Mouse (Mus musculus): ENCODE measurements around the gene Adamts12.

Gene Adamts12

DNA sequence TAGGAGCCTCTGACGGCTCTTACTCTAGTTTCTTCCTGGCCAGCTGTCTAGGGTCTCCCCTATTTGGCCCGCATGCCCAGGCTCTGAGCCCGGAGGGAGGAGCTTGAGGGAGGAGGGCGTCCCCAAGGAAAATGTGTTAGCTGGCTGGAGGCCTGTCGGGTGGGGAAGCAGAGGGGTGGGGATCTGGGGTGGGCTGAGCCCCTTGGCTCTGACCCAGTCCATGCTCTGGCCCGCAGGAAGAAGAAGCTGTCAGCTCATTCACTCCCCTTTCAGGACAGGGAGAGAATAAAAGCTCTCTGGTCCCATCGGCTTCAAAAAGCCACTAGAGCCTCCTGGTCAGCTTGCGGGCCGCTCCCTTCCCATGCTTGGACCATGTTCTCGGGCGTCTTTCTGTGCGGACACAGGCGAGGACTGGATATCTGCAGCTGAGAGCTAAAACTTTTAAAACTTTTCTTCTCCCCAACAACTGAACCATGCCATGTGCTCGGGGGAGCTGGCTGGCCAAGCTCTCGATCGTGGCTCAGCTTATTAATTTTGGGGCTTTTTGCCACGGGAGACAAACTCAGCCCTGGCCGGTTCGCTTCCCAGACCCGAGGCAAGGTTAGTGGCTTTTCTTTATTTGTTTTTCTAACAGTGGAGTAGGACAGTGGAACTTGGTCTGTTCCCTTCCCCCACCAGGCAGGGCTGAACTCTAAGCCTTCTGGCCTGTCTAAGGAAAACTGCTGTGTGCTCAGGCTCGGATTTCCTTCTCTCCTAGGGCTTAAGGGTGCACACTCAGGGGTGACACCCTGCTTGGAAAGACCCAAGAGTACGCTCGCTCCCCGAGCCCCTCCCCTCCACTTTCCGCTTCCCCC is at the start of gene Adamts12:
TSS of gene Adamts12 (plus strand) at position 233 of the 854 bp plus-strand sequence.
- peak; percentile 60 for DNase-seq (ENCODE audit: low spot score)

DNA sequence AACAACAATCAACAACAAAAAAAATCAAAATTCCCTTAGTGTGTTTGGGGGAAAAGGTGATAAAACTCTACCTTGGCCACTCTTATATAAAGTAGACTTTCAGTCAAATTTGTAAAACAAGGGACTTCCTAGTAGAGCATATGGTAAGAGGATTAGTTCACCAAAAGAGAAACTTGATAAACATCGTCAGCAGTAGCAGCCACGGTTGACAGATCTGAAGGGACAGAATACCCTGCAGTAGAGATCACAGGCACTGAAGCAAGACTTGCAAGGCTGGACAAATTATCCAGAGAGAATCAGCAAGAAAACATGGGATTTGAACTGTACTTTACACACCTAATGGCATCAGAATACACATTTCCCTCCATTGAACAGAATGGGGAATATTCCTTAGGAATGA is 49.7 kb upstream of the Adamts12 start:
- no peak for DNase-seq (ENCODE audit: low spot score)

DNA sequence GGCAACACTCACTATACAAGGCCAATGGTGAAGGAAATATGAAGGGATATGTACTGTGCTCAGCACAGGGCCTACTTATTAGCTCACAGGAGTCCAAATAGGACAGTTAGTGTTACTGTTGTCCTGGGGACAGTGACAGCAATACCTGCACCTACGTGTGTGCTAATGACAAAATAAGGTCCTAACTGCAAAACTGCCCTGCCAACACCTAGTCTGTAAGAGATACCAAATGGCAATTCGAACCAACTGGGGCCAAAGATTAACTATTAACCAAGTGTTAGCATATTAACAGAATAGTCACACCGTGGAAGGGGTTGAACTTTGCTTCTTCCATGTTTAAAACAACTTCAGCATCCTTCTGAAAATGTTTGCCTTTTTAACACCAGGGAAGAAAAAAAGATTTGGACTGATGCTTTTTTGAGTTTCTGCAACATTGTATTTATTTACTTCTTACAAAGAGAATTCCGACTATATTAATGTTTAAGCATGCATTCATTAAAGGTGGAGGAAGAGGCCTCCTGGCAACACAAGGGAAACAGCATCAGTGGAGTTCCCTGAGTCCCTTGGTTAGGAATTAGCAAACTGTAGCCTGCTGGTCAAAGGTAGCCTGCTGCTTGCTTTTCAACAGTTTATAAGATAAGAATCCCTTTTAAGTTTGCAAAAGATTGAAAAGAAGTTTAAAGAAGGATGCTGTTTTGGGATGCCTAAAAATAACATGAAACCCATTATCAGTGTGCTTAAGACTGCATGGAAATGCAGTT is 37.6 kb upstream of the Adamts12 start:
- no peak for DNase-seq (ENCODE audit: low spot score)

DNA sequence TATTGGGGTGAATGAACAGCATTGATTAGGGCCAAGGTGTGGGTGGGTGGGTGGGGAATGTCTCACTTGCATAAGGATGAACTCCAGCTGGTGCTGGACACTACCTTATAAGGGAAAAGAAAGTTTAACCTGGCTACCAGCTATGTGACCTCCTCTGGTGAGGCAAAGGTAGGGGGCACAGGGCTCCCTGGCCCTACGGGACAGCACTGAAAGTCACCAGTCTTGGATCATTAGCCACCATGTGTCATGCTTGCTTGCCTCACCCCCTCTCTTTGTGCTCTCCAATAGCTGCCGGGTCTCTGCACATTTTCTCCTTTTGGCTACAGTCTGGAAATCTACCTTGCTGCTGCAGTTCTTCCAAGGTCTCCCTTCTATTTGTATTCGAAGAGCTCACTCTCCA is 34.4 kb upstream of the Adamts12 start:
- DNase-seq (ENCODE audit: low spot score) = no peak

DNA sequence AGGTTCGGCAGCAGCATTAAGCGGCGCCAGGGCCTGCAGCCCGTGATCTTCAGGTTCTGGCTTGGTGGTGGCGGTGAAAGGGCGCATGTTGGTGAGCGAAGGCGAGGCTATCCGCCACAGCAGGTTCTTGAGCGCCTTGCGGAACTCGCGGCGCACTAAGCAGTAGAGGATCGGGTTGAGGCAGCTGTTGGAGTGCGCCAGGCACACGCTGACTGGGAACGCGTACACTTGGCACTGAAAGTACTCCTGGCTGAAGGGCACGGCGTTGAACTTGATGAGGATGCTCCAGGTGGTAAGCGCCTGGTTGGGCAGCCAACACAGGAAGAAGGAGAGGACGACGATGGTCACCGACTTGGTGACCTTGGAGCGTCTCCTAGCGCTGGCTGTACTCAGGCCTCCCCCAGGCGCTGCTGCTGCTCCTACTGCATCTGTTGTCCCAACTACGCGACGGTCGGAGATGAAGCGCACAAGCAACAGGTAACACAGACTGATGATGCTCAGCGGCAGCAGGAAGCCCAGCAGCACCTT is 28.6 kb upstream of the Adamts12 start:
- DNase-seq (ENCODE audit: low spot score) = no peak

DNA sequence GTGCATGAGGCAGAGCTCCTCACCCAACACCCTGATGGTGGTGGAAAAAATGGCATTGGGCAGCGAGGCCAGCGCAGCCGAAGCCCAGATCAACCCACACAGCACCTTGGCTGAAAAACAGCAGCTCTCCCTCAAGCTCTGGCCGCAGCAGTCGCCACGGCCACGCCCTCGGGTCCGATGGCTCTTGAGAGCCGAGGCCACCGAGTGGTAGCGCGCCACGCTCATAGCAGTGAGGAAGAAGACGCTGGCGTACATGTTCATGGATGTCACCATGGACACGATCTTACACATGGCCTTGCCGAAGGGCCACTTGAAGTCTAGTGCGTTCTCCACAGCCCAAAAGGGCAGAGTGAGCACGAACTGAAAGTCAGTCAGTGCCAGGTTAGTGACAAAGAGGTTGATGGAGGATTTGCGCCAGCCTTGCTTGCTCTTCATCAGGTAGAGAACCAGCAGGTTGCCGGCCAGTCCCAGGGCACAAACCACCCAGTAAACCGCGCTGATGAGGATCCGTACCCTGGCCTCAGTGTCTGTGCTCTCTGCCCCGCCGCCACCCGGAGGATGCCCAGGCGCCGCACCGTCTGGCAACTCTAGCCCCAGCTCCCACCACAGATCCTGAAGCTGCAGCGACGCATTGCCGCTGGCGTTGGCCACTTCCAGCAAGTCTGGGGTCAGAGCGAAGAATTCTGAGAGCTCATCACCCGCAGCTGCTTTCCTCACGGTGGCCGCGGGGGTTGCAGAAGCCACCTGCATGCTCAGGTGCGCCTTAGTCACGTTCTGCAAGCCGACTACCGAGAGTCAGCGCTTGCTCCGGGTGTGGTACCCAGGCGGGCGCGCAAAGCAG is 27.8 kb upstream of the Adamts12 start:
- DNase-seq (ENCODE audit: low spot score) = no peak

DNA sequence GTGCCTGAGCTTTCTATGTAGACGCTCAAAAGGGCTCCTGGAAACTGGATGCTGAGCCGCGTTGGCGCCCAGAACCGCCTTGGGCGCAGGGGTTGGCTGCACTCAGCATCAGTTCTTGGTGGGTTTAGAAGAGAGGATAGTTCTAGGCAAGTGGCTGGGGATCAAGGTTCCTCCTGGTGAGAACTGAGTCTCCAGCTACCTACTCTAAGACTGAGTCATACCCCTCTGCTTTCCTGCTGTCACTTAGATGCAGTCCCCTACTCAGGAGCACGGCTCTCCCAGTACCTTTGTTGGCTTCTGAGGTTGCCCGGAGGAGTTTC is 27.3 kb upstream of the Adamts12 start:
- no peak for DNase-seq (ENCODE audit: low spot score)

DNA sequence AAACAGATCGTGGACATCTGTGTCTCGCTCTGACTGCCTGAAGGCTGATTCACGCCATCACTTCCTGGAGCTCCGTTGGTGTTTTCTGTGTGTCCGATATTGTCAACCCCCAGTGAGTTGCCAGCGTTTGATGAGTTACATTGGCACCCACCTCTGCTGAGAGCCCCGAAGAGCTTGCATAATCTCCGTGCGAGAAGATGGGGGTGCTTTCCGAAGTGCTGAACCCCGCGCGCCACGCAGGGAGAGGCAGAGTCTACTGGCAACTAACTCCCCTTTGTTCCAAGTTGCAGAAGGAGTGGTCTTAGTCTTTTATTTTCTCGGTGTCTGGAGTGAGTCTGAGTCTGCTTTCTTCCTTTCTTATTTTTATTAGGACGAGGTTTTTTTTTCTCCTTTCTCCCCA is 26.9 kb upstream of the Adamts12 start, which contains the start of gene Rxfp3:
TSS of gene Rxfp3 (minus strand) at position 281 of the 400 bp plus-strand sequence.
- DNase-seq (ENCODE audit: low spot score) = no peak

DNA sequence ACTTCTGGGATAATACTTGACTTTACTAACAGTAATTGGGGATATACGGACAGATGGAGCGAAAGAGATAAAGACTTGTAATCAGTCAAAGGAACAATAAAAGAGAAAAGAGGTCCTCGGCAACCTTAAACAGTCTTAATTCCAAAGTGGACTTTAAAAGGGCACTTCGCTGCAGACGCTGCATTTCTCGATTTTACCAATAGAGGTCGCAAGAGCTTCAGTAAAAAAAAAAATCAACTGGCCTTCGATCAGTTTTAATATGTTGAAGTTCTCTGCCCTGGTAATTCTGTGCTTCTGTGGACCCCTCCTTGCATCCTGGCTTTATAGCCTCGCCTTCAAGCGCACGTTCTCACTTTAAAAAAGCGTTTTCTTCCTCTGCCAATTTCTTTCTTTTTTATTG is 26.1 kb upstream of the Adamts12 start:
- DNase-seq (ENCODE audit: low spot score) = no peak

DNA sequence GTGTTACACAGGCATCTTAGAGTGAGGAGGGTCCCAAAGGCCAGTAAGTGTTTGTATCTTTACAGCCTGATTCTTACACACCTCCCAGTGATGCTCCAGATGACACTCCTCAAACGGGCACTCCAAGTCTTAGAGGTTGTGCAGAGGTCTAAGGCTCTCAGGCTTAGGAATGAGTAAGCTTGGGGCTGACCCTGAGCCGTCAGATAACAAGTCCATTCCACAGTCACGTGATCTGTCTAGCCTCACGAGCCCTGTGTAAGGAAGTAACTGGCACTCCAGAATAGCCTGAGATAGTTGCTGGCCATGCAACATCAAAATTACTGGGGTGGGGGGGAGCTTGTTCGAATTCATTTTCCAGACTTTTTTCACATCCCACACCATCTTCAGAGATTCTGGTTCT is 24.5 kb upstream of the Adamts12 start:
- no peak for DNase-seq (ENCODE audit: low spot score)

DNA sequence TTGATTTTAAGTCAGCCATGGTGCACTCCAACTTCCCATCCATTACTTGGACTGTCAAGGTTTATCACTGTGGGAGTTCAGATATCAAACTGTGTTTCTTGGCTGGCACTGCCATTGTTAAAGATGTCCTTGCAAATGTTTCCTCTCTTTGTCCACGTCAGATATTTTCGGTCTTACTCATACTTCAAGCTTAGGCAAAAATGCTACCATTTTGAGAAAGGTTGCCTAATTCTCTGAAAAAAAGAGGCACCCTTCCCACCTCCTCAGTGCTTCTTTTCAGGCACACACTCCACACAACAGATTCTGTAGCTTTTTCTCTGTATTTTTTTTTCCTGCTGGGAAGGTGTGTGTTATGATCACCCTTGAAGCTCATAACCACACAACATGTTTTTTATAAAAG is 23.4 kb upstream of the Adamts12 start:
- DNase-seq (ENCODE audit: low spot score) = no peak

DNA sequence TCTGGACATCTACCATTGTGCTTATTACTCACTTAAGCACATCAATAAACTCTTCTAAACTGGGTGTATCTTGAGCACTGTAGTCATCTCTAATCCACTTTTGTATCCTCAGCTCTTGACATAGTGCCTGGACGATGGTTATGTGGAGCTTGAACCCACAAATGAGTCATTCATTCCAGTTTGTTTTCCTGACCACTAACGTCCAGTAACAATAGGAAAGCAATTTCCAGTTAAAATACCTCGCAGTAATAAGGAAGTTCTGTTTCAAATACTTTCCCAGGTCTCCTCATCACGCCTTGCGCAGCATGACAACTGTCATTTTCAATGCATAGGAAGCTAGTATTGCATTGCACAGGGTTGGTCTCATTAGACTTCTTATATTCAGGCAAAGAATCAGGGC is 21.8 kb upstream of the Adamts12 start:
- no peak for DNase-seq (ENCODE audit: low spot score)

DNA sequence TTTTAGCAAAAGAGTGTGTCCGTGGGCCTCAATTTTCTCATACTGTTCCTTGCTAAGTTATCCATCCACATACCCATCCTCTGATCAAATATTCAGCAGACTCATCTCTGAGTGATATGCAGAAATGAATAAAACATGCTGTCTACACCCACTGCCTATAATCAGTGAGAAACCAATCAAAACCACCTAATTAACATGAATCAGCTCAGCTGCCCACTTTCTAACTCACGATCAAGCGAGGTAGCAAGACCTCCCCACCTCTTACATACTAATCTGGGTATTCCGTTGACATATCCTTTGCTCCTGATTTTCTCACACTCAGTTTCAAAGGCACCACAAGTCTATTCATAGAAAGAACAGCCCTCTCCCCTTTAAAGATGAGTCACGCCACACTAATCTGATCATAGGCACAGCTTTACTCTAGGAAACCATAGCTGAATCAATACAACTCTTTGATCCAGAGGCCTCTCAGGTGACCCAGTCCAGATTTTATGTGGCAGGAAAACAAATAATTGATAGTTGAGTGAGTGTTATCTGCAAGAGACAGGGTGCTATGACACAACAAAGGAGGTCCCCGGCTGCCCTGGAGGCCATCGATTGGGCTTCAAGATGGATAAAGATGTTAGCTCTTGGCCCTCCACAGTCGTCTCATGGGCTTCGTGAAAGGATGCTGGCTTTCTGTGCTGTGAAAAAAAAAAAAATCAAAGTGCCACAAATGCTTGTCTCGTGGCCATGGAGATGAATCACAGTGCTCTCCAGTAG is 10.7 kb upstream of the Adamts12 start:
- no peak for DNase-seq (ENCODE audit: low spot score)

DNA sequence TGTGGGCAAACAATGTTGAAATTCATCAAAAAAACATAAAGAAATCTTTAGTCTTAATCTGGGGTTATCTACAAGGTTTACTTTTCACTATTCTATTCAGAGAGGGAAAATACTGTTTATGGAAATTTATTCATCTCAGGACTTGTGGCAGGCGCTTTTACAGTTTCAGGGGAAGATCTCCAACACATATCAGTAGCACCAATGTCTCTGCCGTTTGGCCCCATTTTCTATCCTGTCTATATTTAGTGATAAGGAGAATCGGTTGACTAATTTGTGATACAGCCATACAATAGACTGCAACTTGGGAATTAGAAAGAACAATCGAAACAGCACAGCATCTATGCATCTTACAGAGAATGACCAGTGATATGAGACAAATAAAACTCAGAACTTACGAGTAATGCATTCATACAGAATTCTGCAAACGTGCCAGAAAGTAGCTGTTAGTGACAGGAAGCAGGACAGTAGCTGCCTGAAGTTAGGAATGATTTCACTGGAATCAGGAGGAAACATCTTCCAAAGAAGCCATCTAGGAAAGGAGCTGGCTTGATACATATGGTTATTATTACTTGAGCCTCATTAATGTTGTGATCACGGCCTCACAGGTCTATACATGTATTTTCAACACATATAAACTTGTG is 10.0 kb upstream of the Adamts12 start:
- no peak for DNase-seq (ENCODE audit: low spot score)

DNA sequence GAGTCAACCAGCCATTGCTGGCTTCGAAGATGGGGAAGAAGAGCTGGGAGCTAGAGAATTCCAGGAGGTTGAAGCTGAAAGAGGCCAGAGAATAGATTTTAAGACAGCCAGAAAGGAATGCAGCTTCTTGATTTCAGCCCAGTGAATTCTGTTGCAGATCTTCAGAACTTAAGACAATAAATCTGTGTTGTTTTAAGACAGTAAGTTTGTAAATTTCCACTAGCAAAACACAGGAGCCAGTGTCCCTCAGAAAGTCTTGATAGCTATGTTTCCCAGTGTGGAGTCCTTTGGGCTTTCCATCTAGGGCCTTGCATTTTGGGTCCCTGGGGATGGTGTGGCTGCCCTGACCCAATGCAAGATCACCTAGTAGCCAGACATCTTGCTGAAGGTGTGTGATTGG is 1.7 kb upstream of the Adamts12 start:
- no peak for DNase-seq (ENCODE audit: low spot score)

DNA sequence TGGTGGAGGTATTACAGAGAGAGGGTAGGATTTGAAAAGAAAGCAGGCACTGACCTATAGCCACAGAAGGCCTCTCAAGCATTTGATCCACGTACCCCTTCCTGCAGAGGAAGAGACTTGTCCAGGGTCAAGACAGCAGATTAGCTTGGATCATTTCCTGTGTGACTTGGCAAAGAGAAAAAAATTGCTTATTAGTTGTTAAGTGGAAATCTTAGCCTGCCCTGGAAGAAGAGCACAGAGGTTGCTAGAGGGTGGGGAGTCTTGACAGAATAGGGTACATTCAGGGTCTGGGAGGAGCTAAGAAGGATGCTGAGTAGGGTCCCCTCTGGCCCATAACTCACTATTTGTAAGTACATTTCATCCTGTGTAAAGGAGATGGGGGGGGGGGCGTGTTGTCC is 431 bp upstream of the Adamts12 start:
- peak; percentile 16 for DNase-seq (ENCODE audit: low spot score)

DNA sequence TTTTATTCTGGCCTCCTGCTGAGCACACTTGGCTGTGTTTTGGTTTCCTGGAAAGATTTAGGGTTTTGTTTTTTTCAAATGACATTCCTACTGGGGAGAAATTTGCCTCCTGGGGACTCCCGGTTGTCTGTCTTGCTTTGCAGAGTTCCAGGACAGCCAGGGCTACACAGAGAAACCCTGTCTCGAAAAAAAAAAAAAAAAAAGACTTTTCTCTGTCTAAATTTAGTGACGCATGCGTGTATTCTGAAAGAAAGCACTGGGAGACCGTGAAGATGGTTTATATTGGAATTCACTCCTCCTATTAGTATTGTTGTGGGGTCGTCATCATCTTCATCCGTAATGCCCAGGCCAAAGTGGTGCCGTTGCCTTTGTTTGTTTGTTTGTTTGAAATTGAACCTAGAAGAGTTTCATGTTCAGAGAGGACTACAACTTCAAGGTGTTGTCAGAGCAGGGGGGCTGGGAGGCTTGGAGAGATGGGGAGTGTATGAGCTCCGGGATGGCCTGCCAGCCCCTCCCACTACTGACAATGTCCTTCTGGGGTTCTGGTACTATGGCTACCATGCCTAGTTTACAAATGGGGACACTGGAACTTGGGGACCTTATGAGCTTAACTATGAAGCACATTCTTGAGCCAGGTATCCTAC is 1.1 kb downstream of the Adamts12 start:
- DNase-seq (ENCODE audit: low spot score) = no peak

DNA sequence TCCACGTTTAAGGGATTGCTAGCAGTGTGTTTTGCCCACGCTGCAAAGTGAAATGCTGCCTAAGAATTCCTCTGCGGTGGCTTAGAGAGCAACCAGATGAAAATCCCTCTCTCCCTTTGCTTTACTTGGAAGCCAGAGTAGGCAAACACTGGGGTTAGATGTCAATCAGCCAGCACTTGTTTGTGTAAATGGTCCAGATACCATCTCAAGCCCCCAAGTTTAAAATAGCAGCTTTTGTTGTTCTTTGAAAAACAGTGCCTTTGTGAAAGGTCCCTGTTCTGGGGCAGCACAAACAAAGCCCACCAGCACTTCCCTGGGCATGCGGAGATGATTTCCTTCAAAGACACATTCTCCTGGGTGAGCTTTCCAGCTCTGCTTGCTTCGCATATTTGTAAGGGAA is 1.7 kb downstream of the Adamts12 start:
- no peak for DNase-seq (ENCODE audit: low spot score)

DNA sequence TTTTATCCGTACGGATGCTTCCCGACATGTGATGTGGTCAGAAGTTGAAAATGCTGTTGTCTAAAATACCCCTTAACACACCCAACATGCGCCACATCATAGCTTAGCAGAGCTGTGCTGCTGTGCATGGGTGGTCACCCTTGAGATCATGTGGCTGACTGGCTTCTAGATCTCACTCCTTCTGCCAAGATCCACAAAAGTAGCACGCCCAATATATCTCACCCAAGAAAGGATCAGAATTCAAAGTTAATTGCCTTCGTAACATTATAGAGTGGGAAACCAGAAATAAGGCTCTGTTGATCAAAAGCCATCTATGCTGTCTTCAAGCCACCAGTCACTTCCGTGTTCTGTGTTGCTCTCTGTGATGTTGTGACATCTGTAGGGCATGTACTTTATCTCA is 3.3 kb downstream of the Adamts12 start:
- DNase-seq (ENCODE audit: low spot score) = no peak

DNA sequence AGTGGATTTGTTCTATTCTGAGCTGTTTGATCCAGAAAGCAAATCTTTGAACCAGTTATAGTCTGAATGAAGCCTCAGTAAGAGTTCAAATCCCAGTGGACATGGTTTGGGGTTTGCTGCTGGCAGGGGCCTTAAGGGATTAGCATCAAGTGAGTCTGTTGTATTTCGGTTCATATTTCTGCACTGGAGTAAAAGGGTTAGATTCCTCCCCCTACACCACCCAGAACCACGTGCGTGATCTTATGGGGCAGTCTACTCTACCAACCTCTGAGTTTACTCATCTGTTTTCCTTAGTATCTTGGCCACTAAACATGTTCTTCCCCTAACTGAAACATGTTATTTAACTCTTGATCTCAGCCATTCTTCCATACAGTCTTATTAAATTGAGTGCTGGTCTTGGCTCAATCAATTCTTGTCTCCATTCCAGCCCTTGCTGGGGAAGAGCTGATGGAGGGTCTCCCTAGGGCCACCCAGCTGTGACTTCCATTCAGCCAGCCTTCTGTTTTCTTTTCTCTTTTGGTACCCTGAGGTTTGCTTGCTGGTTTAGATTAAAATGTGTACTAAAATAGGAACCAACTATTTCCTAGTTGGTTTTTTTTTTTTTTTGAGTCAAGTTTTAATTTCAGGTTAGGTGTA is 11.3 kb downstream of the Adamts12 start:
- DNase-seq (ENCODE audit: low spot score) = no peak
